Mouse (Mus musculus): Measurements from ENCODE around the gene Cracr2b. TPM values are rescaled to one million over a fixed set of nuclear protein-coding genes. Genes with fewer than 3 reads are reported as not detected.

Cracr2b gene
- total RNA-seq (2022): 10 to 100 TPM in 1 of 4 experiments, 1 to 10 TPM in 3; 3.3 to 11.4 (median 6.9) TPM

GRCm38 (mm10) chr7:141460391-141461113, at the start of gene Cracr2b:
Gene Cracr2b (plus strand): TSS chr7:141461094.
- no peak for DNase-seq (ENCODE audit: low spot score in 2 of 2)

- DNase-seq (ENCODE audit: low spot score in 2 of 2): no peak
These were observed 49.2 kb upstream of the Cracr2b start for GRCm38 (mm10) chr7:141411667-141412066.

GRCm38 (mm10) chr7:141413331-141413730, 47.6 kb upstream of the Cracr2b start:
- DNase-seq (ENCODE audit: low spot score in 2 of 2): no peak

- DNase-seq (ENCODE audit: low spot score in 2 of 2): peak; percentile 95 to 99
These were observed 46.9 kb upstream of the Cracr2b start, which contains the start of gene Gatd1 for GRCm38 (mm10) chr7:141413809-141414584. Gene Gatd1 (minus strand): TSS chr7:141414136.

- no peak for DNase-seq (ENCODE audit: low spot score in 2 of 2)
These were observed 44.6 kb upstream of the Cracr2b start for GRCm38 (mm10) chr7:141416144-141416841.

GRCm38 (mm10) chr7:141417731-141418681, 42.9 kb upstream of the Cracr2b start:
- DNase-seq (ENCODE audit: low spot score in 2 of 2): no peak

GRCm38 (mm10) chr7:141418970-141419369, 41.9 kb upstream of the Cracr2b start:
- DNase-seq (ENCODE audit: low spot score in 2 of 2): no peak

- DNase-seq (ENCODE audit: low spot score in 2 of 2): no peak
These were observed 40.7 kb upstream of the Cracr2b start for GRCm38 (mm10) chr7:141420030-141420702.

- DNase-seq (ENCODE audit: low spot score in 2 of 2): no peak
These were observed 37.1 kb upstream of the Cracr2b start for GRCm38 (mm10) chr7:141423811-141424210.

GRCm38 (mm10) chr7:141426948-141427730, 33.8 kb upstream of the Cracr2b start:
- DNase-seq (ENCODE audit: low spot score in 2 of 2): no peak

GRCm38 (mm10) chr7:141428701-141429100, 32.2 kb upstream of the Cracr2b start:
- no peak for DNase-seq (ENCODE audit: low spot score in 2 of 2)

- no peak for DNase-seq (ENCODE audit: low spot score in 2 of 2)
These were observed 31.6 kb upstream of the Cracr2b start, which contains the start of gene Cend1 for GRCm38 (mm10) chr7:141429310-141429709. Gene Cend1 (minus strand): TSS chr7:141429491.

- DNase-seq (ENCODE audit: low spot score in 2 of 2): no peak
These were observed 30.9 kb upstream of the Cracr2b start for GRCm38 (mm10) chr7:141429840-141430584.

- no peak for DNase-seq (ENCODE audit: low spot score in 2 of 2)
These were observed 30.2 kb upstream of the Cracr2b start for GRCm38 (mm10) chr7:141430585-141431240.

GRCm38 (mm10) chr7:141431434-141432185, 29.3 kb upstream of the Cracr2b start:
- no peak for DNase-seq (ENCODE audit: low spot score in 2 of 2)

GRCm38 (mm10) chr7:141432186-141432611, 28.7 kb upstream of the Cracr2b start:
- DNase-seq (ENCODE audit: low spot score in 2 of 2): no peak
